Mouse (Mus musculus) hindbrain, postnatal 0 days (tissue): ENCODE data around the gene Ramp3. TPM values are rescaled to one million over a fixed set of nuclear protein-coding genes. Genes with fewer than 3 reads are reported as not detected.

Source experiments
- ATAC-seq: fragments of 200-750 bp; cut with Nextera tagmentation; 2 replicates; pipeline ENCODE4 v1.8.0; 2017; ENCODE audit warnings: mild to moderate bottlenecking, moderate TSS enrichment, moderate library complexity
- DNase-seq: peaks from one replicate; pipeline ENCODE4 v3.0.0-alpha.2; 2015; ENCODE audit warnings: low spot score
- H3K27ac ChIP-seq: fragments of 300-500 bp; sonication (generic); 2 replicates; pipeline ENCODE4 v1.5.1; 2014; ENCODE audit warnings: mild to moderate bottlenecking
- H3K27me3 ChIP-seq: fragments of 300-500 bp; sonication (generic); 2 replicates; pipeline ENCODE4 v1.6.1; 2014; ENCODE audit warnings: low read length, mixed read lengths; ENCODE audit not compliant: insufficient read depth
- H3K36me3 ChIP-seq: fragments of 300-500 bp; sonication (generic); 2 replicates; pipeline ENCODE4 v1.6.1; 2014; ENCODE audit warnings: low read length, mixed read lengths; ENCODE audit not compliant: insufficient read depth
- H3K4me1 ChIP-seq: fragments of 300-500 bp; sonication (generic); 2 replicates; pipeline ENCODE4 v1.6.1; 2014; ENCODE audit warnings: antibody characterized with exemption, low read length, mixed read lengths; ENCODE audit not compliant: insufficient read depth
- H3K4me2 ChIP-seq: fragments of 300-500 bp; sonication (generic); 2 replicates; pipeline ENCODE4 v1.6.1; 2014; ENCODE audit warnings: low read depth, mild to moderate bottlenecking, low read length, moderate library complexity, mixed read lengths
- H3K4me3 ChIP-seq: fragments of 300-500 bp; sonication (generic); 2 replicates; pipeline ENCODE4 v1.5.1; 2014; ENCODE audit warnings: low read length
- H3K9ac ChIP-seq: fragments of 300-500 bp; sonication (generic); replicated peaks from 2 replicates; pipeline ENCODE4 v1.6.1; 2014; ENCODE audit warnings: mild to moderate bottlenecking, low read length, moderate library complexity, mixed read lengths
- H3K9me3 ChIP-seq: fragments of 300-500 bp; sonication (generic); 2 replicates; pipeline ENCODE4 v1.6.1; 2016; ENCODE audit warnings: low read length, mixed read lengths
- CTCF ChIP-seq: IDR thresholded peaks from 2 replicates; pipeline ENCODE4 v1.5.1; 2016; ENCODE audit warnings: antibody characterized with exemption, control low read depth, low read depth
- WGBS: fragments of 180-500 bp; shearing (Covaris S2); extraction: QIAGEN DNeasy Blood & Tissue Kit; methylation state at CpG from one replicate; pipeline ENCODE4 v1.1.7; 2014; 5-methylcytosine and 5-hydroxymethylcytosine counted together
- polyA plus RNA-seq: library from polyadenylated mRNA; unstranded; fragments of >200 nt; fragmentation: Nextera tagmentation; extraction: Ambion mirVana; gene quantifications from 2 replicates; pipeline ENCODE4 v1.2.1, GENCODE M21; 2015
- total RNA-seq: library from RNA; depleted of rRNA; stranded (reverse); fragments of >200 nt; gene quantifications from 2 replicates; pipeline ENCODE4 v1.2.3, GENCODE M21; 2014

Ramp3 gene
- total and polyA plus RNA-seq, 2 experiments from 2014 or later: 24.2 to 27.7 TPM

- no peaks in the 10 kb centered on the region for H3K27me3 ChIP-seq
Measured at GRCm38 (mm10) chr11:6680397-6680818, 22.1 kb downstream of the Ramp3 start.

GRCm38 (mm10) chr11:6684741-6685140, 26.4 kb downstream of the Ramp3 start:
- H3K4me2 ChIP-seq: no peak overlapping the region
- H3K27me3 ChIP-seq: no peaks in the 10 kb centered on the region
- no peak overlapping the region for H3K27ac ChIP-seq
- no peak for TF ChIP-seq CTCF
- ATAC-seq (no peak), DNase-seq (no peak)
- no peak overlapping the region for H3K4me3 ChIP-seq
- no peaks in the 10 kb centered on the region for H3K4me1 ChIP-seq
- no peaks in the 10 kb centered on the region for H3K36me3 ChIP-seq
- H3K9ac ChIP-seq: no peak overlapping the region
- H3K9me3 ChIP-seq: no peaks in the 10 kb centered on the region
- WGBS: 60% methylated on average over 3 of the region's 3 CpGs

More at GRCm38 (mm10) chr11:6680397-6680818, 22.1 kb downstream of the Ramp3 start:
- Histone ChIP-seq H3K9me3 (no peaks in the 10 kb centered on the region), H3K4me1 (no peaks in the 10 kb centered on the region), H3K4me2 (peak overlapping the region; percentile 16; the same call in 1 of the 2 replicates), H3K9ac (no peak overlapping the region), H3K36me3 (no peaks in the 10 kb centered on the region), H3K4me3 (no peak overlapping the region), H3K27ac (no peak overlapping the region)
- peak; percentile 50 for DNase-seq
- ATAC-seq: 0 out of 2 replicates have a peak, but pooled peaks have one; percentile 50
- no peak for TF ChIP-seq CTCF
- WGBS: 24% methylated on average over 10 of the region's 10 CpGs

GRCm38 (mm10) chr11:6688888-6689287, 30.6 kb downstream of the Ramp3 start:
- no peaks in the 10 kb centered on the region for H3K27me3 ChIP-seq
- no peak for DNase-seq
- no peak for TF ChIP-seq CTCF
- no peaks in the 10 kb centered on the region for H3K4me1 ChIP-seq
- no peaks in the 10 kb centered on the region for H3K36me3 ChIP-seq
- H3K27ac ChIP-seq: no peak overlapping the region
- H3K9me3 ChIP-seq: no peaks in the 10 kb centered on the region
- H3K9ac ChIP-seq: no peak overlapping the region
- H3K4me2 ChIP-seq: no peak overlapping the region
- no peak for ATAC-seq
- 71% methylated on average over 3 of the region's 3 CpGs for WGBS
- no peak overlapping the region for H3K4me3 ChIP-seq

- TF ChIP-seq CTCF: no peak
- Histone ChIP-seq H3K4me1 (no peaks in the 10 kb centered on the region), H3K9me3 (no peaks in the 10 kb centered on the region), H3K36me3 (no peaks in the 10 kb centered on the region), H3K4me2 (no peak overlapping the region), H3K27ac (no peak overlapping the region), H3K4me3 (no peak overlapping the region), H3K9ac (no peak overlapping the region), H3K27me3 (no peaks in the 10 kb centered on the region)
- DNase-seq: no peak
- 65% methylated on average over 6 of the region's 6 CpGs for WGBS
- no peak for ATAC-seq
Measured at GRCm38 (mm10) chr11:6692341-6692740, 34.0 kb downstream of the Ramp3 start.

GRCm38 (mm10) chr11:6694114-6694513, 35.8 kb downstream of the Ramp3 start:
- Histone ChIP-seq H3K4me2 (no peak overlapping the region), H3K4me1 (no peaks in the 10 kb centered on the region), H3K36me3 (no peaks in the 10 kb centered on the region), H3K4me3 (no peak overlapping the region), H3K27ac (no peak overlapping the region), H3K9me3 (no peaks in the 10 kb centered on the region), H3K9ac (no peak overlapping the region), H3K27me3 (no peaks in the 10 kb centered on the region)
- no peak for DNase-seq
- 94% methylated on average over 10 of the region's 10 CpGs for WGBS
- no peak for ATAC-seq
- no peak for TF ChIP-seq CTCF

- TF ChIP-seq CTCF: no peak
Measured at GRCm38 (mm10) chr11:6695176-6695575, 36.9 kb downstream of the Ramp3 start.

GRCm38 (mm10) chr11:6696551-6696950, 38.2 kb downstream of the Ramp3 start:
- no peaks in the 10 kb centered on the region for H3K4me1 ChIP-seq
- DNase-seq: no peak
- no peaks in the 10 kb centered on the region for H3K36me3 ChIP-seq
- no peak overlapping the region for H3K4me3 ChIP-seq
- ATAC-seq: no peak
- no peaks in the 10 kb centered on the region for H3K9me3 ChIP-seq
- no peak overlapping the region for H3K27ac ChIP-seq
- H3K9ac ChIP-seq: no peak overlapping the region
- TF ChIP-seq CTCF: no peak
- no peak overlapping the region for H3K4me2 ChIP-seq
- WGBS: 67% methylated on average over 8 of the region's 8 CpGs
- no peaks in the 10 kb centered on the region for H3K27me3 ChIP-seq

More at GRCm38 (mm10) chr11:6695176-6695575, 36.9 kb downstream of the Ramp3 start:
- H3K4me2 ChIP-seq: 0 out of 2 replicates have a peak overlapping the region, but pooled peaks have one; percentile 13
- H3K27ac ChIP-seq: no peak overlapping the region
- ATAC-seq (no peak), DNase-seq (no peak)
- no peaks in the 10 kb centered on the region for H3K9me3 ChIP-seq
- no peaks in the 10 kb centered on the region for H3K36me3 ChIP-seq
- no peak overlapping the region for H3K9ac ChIP-seq
- no peak overlapping the region for H3K4me3 ChIP-seq
- WGBS: 71% methylated on average over 12 of the region's 12 CpGs
- H3K27me3 ChIP-seq: no peaks in the 10 kb centered on the region
- H3K4me1 ChIP-seq: no peaks in the 10 kb centered on the region
